In the genomic region with DNA sequence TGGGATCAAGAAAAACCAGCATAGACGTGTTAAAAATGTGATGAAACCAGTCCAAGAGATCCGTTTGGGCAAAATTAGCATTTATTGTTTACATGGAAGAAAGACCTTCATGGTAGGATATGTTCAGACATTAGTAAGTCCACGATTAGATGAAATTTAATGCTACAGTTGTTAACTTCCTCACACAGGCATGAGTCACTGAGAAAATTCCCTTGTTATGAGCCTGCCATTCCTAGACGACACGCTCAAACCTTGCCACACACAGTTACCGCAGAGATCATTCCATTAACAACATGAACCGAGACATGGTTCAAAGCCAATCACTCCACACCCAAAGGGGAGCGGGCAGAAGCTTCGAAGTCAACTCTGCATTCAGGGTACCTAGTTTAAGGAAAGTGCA, we compare ENCODE assay signal across 29 mouse cellular contexts. TPM values are rescaled to one million over a fixed set of nuclear protein-coding genes. Genes with fewer than 3 reads are reported as not detected.
DNase-seq lines count a peak whose midpoint lies in the region; ATAC-seq and TF ChIP-seq lines count a peak whose summit lies in the region.
"Had no signal": no experiment of that assay in that cellular context is flagged by ENCODE, and none has a peak within 500 bp of the region (broad histone marks: within the 10 kb centered on the region; RNA-seq: fewer than 3 reads in every experiment).

No protein-coding gene starts in this region.

- no peaks in the 10 kb centered on the region for H3K36me3 ChIP-seq in C2C12 (ENCODE audit: control insufficient read depth, insufficient read depth)
- no peaks in the 10 kb centered on the region for H3K36me3 ChIP-seq in embryonic facial prominence, embryonic 15.5 days
- H3K36me3 ChIP-seq in limb, embryonic 15.5 days, result no peaks in the 10 kb centered on the region
- H3K36me3 ChIP-seq: embryonic facial prominence, embryonic 12.5 days; forebrain, embryonic 12.5 days; forebrain, embryonic 15.5 days; heart, embryonic 12.5 days; heart, embryonic 15.5 days; hindbrain, embryonic 10.5 days; hindbrain, embryonic 13.5 days; intestine, embryonic 15.5 days had no signal

- H3K79me3 ChIP-seq in C2C12 (ENCODE audit: low read depth), result no peaks in the 10 kb centered on the region

- TF ChIP-seq CTCF in C2C12 (IDR thresholded peaks at IDR 0.05; ENCODE audit: control insufficient read depth, insufficient read depth, insufficient read length), result no peak

- H3K9me3 ChIP-seq in embryonic facial prominence, embryonic 15.5 days (replicated peaks), result no peaks in the 10 kb centered on the region
- H3K9me3 ChIP-seq in limb, embryonic 15.5 days, result no peaks in the 10 kb centered on the region
- H3K9me3 ChIP-seq: embryonic facial prominence, embryonic 12.5 days; forebrain, embryonic 12.5 days; forebrain, embryonic 15.5 days; heart, embryonic 12.5 days; heart, embryonic 15.5 days; hindbrain, embryonic 10.5 days; hindbrain, embryonic 13.5 days; intestine, embryonic 15.5 days had no signal

- H3K9ac ChIP-seq in embryonic facial prominence, embryonic 15.5 days, result no peak overlapping the region
- no peak overlapping the region for H3K9ac ChIP-seq in limb, embryonic 15.5 days
- H3K9ac ChIP-seq: embryonic facial prominence, embryonic 12.5 days; forebrain, embryonic 12.5 days; forebrain, embryonic 15.5 days; heart, embryonic 12.5 days; heart, embryonic 15.5 days; hindbrain, embryonic 13.5 days; intestine, embryonic 15.5 days had no signal

- no peak overlapping the region for H3ac ChIP-seq in C2C12 (ENCODE audit: control insufficient read depth, insufficient read length, low read depth)

- DNase-seq in heart, adult 11 months, result peak; percentile 52
- DNase-seq in heart, adult 18-20 months, result no peak
- no peak for DNase-seq in layer of hippocampus, adult 11-12 months (ENCODE audit: low spot score)
- no peak for DNase-seq in thymus, postnatal 36 days
- DNase-seq in frontal cortex, adult 2 months (ENCODE audit: extremely low spot score in 1 of 2, low spot score in 1 of 2), result no peak
- DNase-seq: adrenal gland, adult 2 months; adrenal gland, postnatal 25 days; cerebellum, adult 11-12 months; cerebellum, adult 8-10 months; cerebellum, postnatal 10 days; cerebellum, postnatal 36 days; gastrocnemius, postnatal 10 days; gastrocnemius, postnatal 36 days; heart, postnatal 10 days; heart, postnatal 36 days; kidney, adult 11 months had no signal

- H3K4me1 ChIP-seq in embryonic facial prominence, embryonic 15.5 days, result peaks cover 28% of the 10 kb centered on the region; the same call in 1 of the 2 replicates
- H3K4me1 ChIP-seq in limb, embryonic 15.5 days, result peaks cover 22% of the 10 kb centered on the region
- H3K4me1 ChIP-seq: forebrain, embryonic 15.5 days; hindbrain, embryonic 13.5 days had no signal

- no peaks in the 10 kb centered on the region for H3K27me3 ChIP-seq in C2C12 (ENCODE audit: control insufficient read depth, insufficient read depth, insufficient read length)
- no peaks in the 10 kb centered on the region for H3K27me3 ChIP-seq in embryonic facial prominence, embryonic 15.5 days
- no peaks in the 10 kb centered on the region for H3K27me3 ChIP-seq in limb, embryonic 15.5 days
- H3K27me3 ChIP-seq: embryonic facial prominence, embryonic 12.5 days; forebrain, embryonic 12.5 days; forebrain, embryonic 15.5 days; heart, embryonic 12.5 days; heart, embryonic 15.5 days; hindbrain, embryonic 13.5 days; intestine, embryonic 15.5 days had no signal

- H3K4me3 ChIP-seq in C2C12 (ENCODE audit: insufficient read depth, poor library complexity, severe bottlenecking), result no peak overlapping the region
- H3K4me3 ChIP-seq in embryonic facial prominence, embryonic 15.5 days (replicated peaks), result no peak overlapping the region
- no peak overlapping the region for H3K4me3 ChIP-seq in limb, embryonic 15.5 days
- H3K4me3 ChIP-seq: embryonic facial prominence, embryonic 12.5 days; forebrain, embryonic 12.5 days; forebrain, embryonic 15.5 days; heart, embryonic 12.5 days; heart, embryonic 15.5 days; hindbrain, embryonic 10.5 days; hindbrain, embryonic 13.5 days; intestine, embryonic 15.5 days had no signal

- H3K4me2 ChIP-seq in embryonic facial prominence, embryonic 15.5 days (replicated peaks), result no peak overlapping the region
- no peak overlapping the region for H3K4me2 ChIP-seq in limb, embryonic 15.5 days
- H3K4me2 ChIP-seq: embryonic facial prominence, embryonic 12.5 days; forebrain, embryonic 12.5 days; forebrain, embryonic 15.5 days; heart, embryonic 12.5 days; heart, embryonic 15.5 days; hindbrain, embryonic 13.5 days; intestine, embryonic 15.5 days had no signal

- H3K79me2 ChIP-seq in C2C12 (ENCODE audit: control insufficient read depth, insufficient read depth), result no peaks in the 10 kb centered on the region

- WGBS in embryonic facial prominence, embryonic 15.5 days, result 69% methylated on average over 9 of the region's 9 CpGs
- 69% methylated on average over 9 of the region's 9 CpGs for WGBS in limb, embryonic 15.5 days

- H3K27ac ChIP-seq in embryonic facial prominence, embryonic 15.5 days (replicated peaks), result 0 out of 2 replicates have a peak overlapping the region, but pooled peaks have one; percentile 34
- H3K27ac ChIP-seq in limb, embryonic 15.5 days, result peak overlapping the region; percentile 43; the same call in 1 of the 2 replicates
- H3K27ac ChIP-seq: embryonic facial prominence, embryonic 12.5 days; forebrain, embryonic 12.5 days; forebrain, embryonic 15.5 days; heart, embryonic 15.5 days; hindbrain, embryonic 10.5 days; hindbrain, embryonic 13.5 days; intestine, embryonic 15.5 days had no signal

- ATAC-seq in embryonic facial prominence, embryonic 15.5 days (ENCODE audit: insufficient number of reproducible peaks, low FRiP score, low TSS enrichment, low read depth), result no peak; the same call in 1 of the 2 replicates
- ATAC-seq in limb, embryonic 15.5 days (ENCODE audit: insufficient number of reproducible peaks, low FRiP score, low TSS enrichment, low read depth), result no peak
- ATAC-seq: forebrain, embryonic 15.5 days; hindbrain, embryonic 16.5 days; intestine, embryonic 15.5 days had no signal

TF ChIP-seq in C2C12, 6 proteins besides CTCF, POLR2A, EP300 and RAD21:
- TF ChIP-seq FOSL1 (IDR thresholded peaks at IDR 0.05; ENCODE audit: insufficient read depth, low read length, poor library complexity, severe bottlenecking), result peak; percentile 60
- TF ChIP-seq MYOD1 (IDR thresholded peaks at IDR 0.05; ENCODE audit: control insufficient read depth, insufficient read length, low read depth), result peak; percentile 54
- TF ChIP-seq MYOG (IDR thresholded peaks at IDR 0.05; ENCODE audit: control insufficient read depth, extremely low read depth, insufficient read length), result no peak
- no peak for TF ChIP-seq USF1 (IDR thresholded peaks at IDR 0.05; ENCODE audit: low read depth)
- TF ChIP-seq MAX (IDR thresholded peaks at IDR 0.05), result peak; percentile 56
- peak; percentile 70 for TF ChIP-seq CEBPB (IDR thresholded peaks at IDR 0.05; ENCODE audit: low read depth)

RNA-seq across cellular contexts. Expression of gene Ccn2, which starts 6.0 kb away (rescaled TPM):
- total RNA-seq in heart, adult 18-20 months (2021), result 100 to 1,000 TPM; 120 to 129 TPM
- polyA plus RNA-seq in C2C12 (2012; fragmentation: generic; extraction: Trizol), result 55.2 TPM
- polyA plus RNA-seq in embryonic facial prominence, embryonic 15.5 days (2015; fragmentation: Nextera tagmentation; extraction: Ambion mirVana), result 21.8 and 22.3 TPM in 2 replicates
- polyA plus RNA-seq in limb, embryonic 15.5 days (2015; fragmentation: Nextera tagmentation; extraction: Ambion mirVana), result 19.1 and 20.8 TPM in 2 replicates
- 38.3 and 38.7 TPM in 2 replicates for polyA plus RNA-seq in frontal cortex, adult 2 months (2012; rRNA removed)
- total RNA-seq: granulocyte monocyte progenitor cell, adult 5-6 weeks had no signal
